Mouse (Mus musculus) erythroblast, embryonic 14.5 days (primary cell): ENCODE results near the gene Hecw1.
"Not testable (repeated sequence)": the region's sequence is repeated elsewhere in the genome, so short reads cannot be mapped to it uniquely, and the experiment has no call there.

Source experiments
- GATA1 ChIP-seq: IDR thresholded peaks from 2 replicates; pipeline ENCODE4 v1.6.1; 2012; ENCODE audit warnings: low read length, inconsistent platforms, mixed read lengths
- TAL1 ChIP-seq: IDR thresholded peaks from 3 replicates; pipeline ENCODE4 v1.6.1; 2012; ENCODE audit warnings: low read length, inconsistent platforms, mixed read lengths

DNA sequence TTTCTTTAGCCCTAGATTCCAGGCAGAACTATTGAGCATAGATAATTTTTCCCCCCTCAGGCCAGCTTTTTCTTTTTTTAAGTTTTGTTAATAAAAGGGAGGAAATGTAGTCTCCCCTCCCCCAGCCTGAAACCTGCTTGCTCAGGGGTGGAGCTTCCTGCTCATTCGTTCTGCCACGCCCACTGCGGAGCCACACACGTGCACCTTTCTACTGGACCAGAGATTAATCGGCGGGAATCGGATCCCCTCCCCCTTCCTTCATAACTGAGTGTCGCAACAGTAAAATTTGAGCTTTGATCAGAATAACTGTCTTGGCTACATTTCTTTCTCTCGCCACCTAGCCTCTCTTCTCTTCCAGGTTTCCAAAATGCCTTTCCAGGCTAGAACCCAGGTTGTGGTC, 262.1 kb downstream of the Hecw1 start:
- not testable (repeated sequence) for TF ChIP-seq GATA1, TAL1
